7 mouse cellular contexts compared by ENCODE assay signal in genomic region chr2:91457259-91457655, GRCm38 (mm10). TPM values are rescaled to one million over a fixed set of nuclear protein-coding genes. Genes with fewer than 3 reads are reported as not detected.
DNase-seq lines count a peak whose midpoint lies in the region; ATAC-seq and TF ChIP-seq lines count a peak whose summit lies in the region.

Gene Lrp4, plus strand, starts transcription at chr2:91457511.

- TF ChIP-seq CTCF in hindbrain, postnatal 0 days (IDR thresholded peaks at IDR 0.05; ENCODE audit: low read depth): no peak

- peak; percentile 25 for DNase-seq in MN1 (ENCODE audit: low spot score)
- DNase-seq in adrenal gland, postnatal 25 days: peak; percentile 77
- peak; percentile 76 for DNase-seq in gastrocnemius, postnatal 25 days
- peak; percentile 48 for DNase-seq in hindbrain, postnatal 0 days (ENCODE audit: low spot score)
- DNase-seq in left cerebral cortex, postnatal 36 days (ENCODE audit: low spot score in 2 of 2): peak in 1 of 2 experiments; percentile 39
- no peak for DNase-seq in midbrain, embryonic 10.5 days (ENCODE audit: low spot score)
- no peak for DNase-seq in right cerebral cortex, postnatal 14 days

- H3K9ac ChIP-seq in hindbrain, postnatal 0 days (replicated peaks; ENCODE audit: low read length): peak within 1 kb of the TSS; percentile 76

- no peaks in the 10 kb centered on the region for H3K27me3 ChIP-seq in hindbrain, postnatal 0 days (ENCODE audit: insufficient read depth, low read length)
- no peaks in the 10 kb centered on the region for H3K27me3 ChIP-seq in midbrain, embryonic 10.5 days (ENCODE audit: low read depth, poor library complexity, severe bottlenecking)

- peaks cover 5% of the 10 kb centered on the region; the same call in 1 of the 2 replicates for H3K4me1 ChIP-seq in hindbrain, postnatal 0 days (ENCODE audit: insufficient read depth, low read length)
- H3K4me1 ChIP-seq in midbrain, embryonic 10.5 days: peaks cover 65% of the 10 kb centered on the region

- peak within 1 kb of the TSS; percentile 77 for H3K27ac ChIP-seq in hindbrain, postnatal 0 days
- H3K27ac ChIP-seq in midbrain, embryonic 10.5 days (replicated peaks): peak within 1 kb of the TSS; percentile 89

- peak within 1 kb of the TSS; percentile 99 for H3K4me2 ChIP-seq in hindbrain, postnatal 0 days (ENCODE audit: low read depth, low read length)

- WGBS in hindbrain, postnatal 0 days: under 1% methylated on average over 23 of the region's 36 CpGs
- under 1% methylated on average over 32 of the region's 36 CpGs for WGBS in midbrain, embryonic 10.5 days

- peak within 1 kb of the TSS; percentile 72 for H3K4me3 ChIP-seq in hindbrain, postnatal 0 days (ENCODE audit: low read length)
- peak within 1 kb of the TSS; percentile 89 for H3K4me3 ChIP-seq in midbrain, embryonic 10.5 days

- no peaks in the 10 kb centered on the region for H3K36me3 ChIP-seq in hindbrain, postnatal 0 days (ENCODE audit: insufficient read depth, low read length)
- peaks cover 7% of the 10 kb centered on the region for H3K36me3 ChIP-seq in midbrain, embryonic 10.5 days

- intact Hi-C loops in left cerebral cortex, postnatal 36 days (cut with DNase I): no loop called here

- peak; percentile 44 for ATAC-seq in hindbrain, postnatal 0 days

- no peaks in the 10 kb centered on the region for H3K9me3 ChIP-seq in hindbrain, postnatal 0 days (ENCODE audit: low read length)
- no peaks in the 10 kb centered on the region for H3K9me3 ChIP-seq in midbrain, embryonic 10.5 days (replicated peaks)

RNA-seq across cellular contexts. Expression of gene Lrp4, which starts in this region (rescaled TPM):
- 4.7 and 5.2 TPM in 2 replicates for total RNA-seq in adrenal gland, postnatal 25 days (2021)
- 10 to 100 TPM in 1 of 2 experiments, 1 to 10 TPM in 1; 8.9 to 12.1 TPM for total RNA-seq in gastrocnemius, postnatal 25 days (2021)
- total RNA-seq in hindbrain, postnatal 0 days (2014; rRNA removed): 28.0 and 28.4 TPM in 2 replicates
- 4.9 and 6.7 TPM in 2 replicates for polyA plus RNA-seq in hindbrain, postnatal 0 days (2015; fragmentation: Nextera tagmentation; extraction: Ambion mirVana)
- total RNA-seq in left cerebral cortex, postnatal 36 days (2021): 10 to 100 TPM; 24.7 to 29.6 TPM
- polyA plus RNA-seq in midbrain, embryonic 10.5 days (2016; fragmentation: Nextera tagmentation; extraction: Ambion mirVana): 7.0 and 7.1 TPM in 2 replicates

Comparison
In these comparisons a context has a peak if more than half of its experiments do, and no peak if none do; other contexts are left out.
1. DNase-seq: peak in MN1 (single experiment), adrenal gland, postnatal 25 days (single experiment), gastrocnemius, postnatal 25 days (single experiment) and hindbrain, postnatal 0 days (single experiment); none in midbrain, embryonic 10.5 days (single experiment) and right cerebral cortex, postnatal 14 days (single experiment).